Mouse (Mus musculus) Patski (cell line): ENCODE data around the gene Ralbp1. TPM values are rescaled to one million over a fixed set of nuclear protein-coding genes. Genes with fewer than 3 reads are reported as not detected.

Experiments
- ATAC-seq: fragments of 100-300 bp; one replicate; pipeline ENCODE4 v1.8.0; 2021
- CTCF ChIA-PET: fragments of 350-600 bp; sonication (Branson Sonifier 250); formaldehyde crosslinking; loops from one replicate; lab custom pipeline; 2022; ENCODE audit warnings: inconsistent platforms; lab: Charles Lee
- POLR2A ChIA-PET: fragments of 350-600 bp; sonication (Branson Sonifier 250); formaldehyde crosslinking; loops from one replicate; lab custom pipeline; 2022; ENCODE audit warnings: antibody characterized with exemption, inconsistent platforms; lab: Charles Lee
- DNase-seq: peaks from one replicate; pipeline ENCODE4 v3.0.0-alpha.2; 2011; ENCODE audit warnings: low read depth, low spot score
- H3K27me3 ChIP-seq: fragments of 371-371 bp; one replicate; pipeline ENCODE4 v1.5.1; 2021
- CTCF ChIP-seq: fragments of 100-300 bp; IDR thresholded peaks from one replicate; pipeline ENCODE4 v1.5.1; 2021
- in situ Hi-C: fragments of 300-500 bp; cut with MboI; formaldehyde crosslinking; loops from 3 replicates; pipeline ENCODE4 v1.11.1; 2018; ENCODE audit warnings: low pct_unique_long_range_greater_than_20kb, mixed read lengths
- polyA plus RNA-seq: library from polyadenylated mRNA; unstranded; gene quantifications from one replicate; pipeline ENCODE4 v1.2.3, GENCODE M21; 2021

Gene Ralbp1
- polyA plus RNA-seq, 1 experiment from 2014 or later = 65.8 TPM

- in situ Hi-C loops = no loop called here
- ChIA-PET POLR2A (no interaction called here), CTCF (interaction anchor here (1.0 to 1.5 kb wide), 4 partner anchors 12 to 250 kb away, joined by 3 to 4 read pairs (median 3); no protein-coding TSS in a partner anchor)
- no peak for TF ChIP-seq CTCF
- no peak for ATAC-seq
- H3K27me3 ChIP-seq = no peaks in the 10 kb centered on the region
- DNase-seq = no peak
Observed at GRCm38 (mm10) chr17:65857617-65858016, 28.0 kb downstream of the Ralbp1 start.

GRCm38 (mm10) chr17:65854006-65854405, 31.6 kb downstream of the Ralbp1 start:
- CTCF ChIA-PET = interaction anchor here (1.0 to 2.7 kb wide), 3 partner anchors 10 to 97 kb away, joined by 4 to 17 read pairs (median 5); partner anchors contain the start of gene Twsg1
- no peaks in the 10 kb centered on the region for H3K27me3 ChIP-seq
- DNase-seq (no peak), ATAC-seq (no peak)
- in situ Hi-C loops = no loop called here
- no peak for TF ChIP-seq CTCF
- POLR2A ChIA-PET = interaction anchor here (0.9 kb wide), 1 partner anchor 10 kb away, joined by 3 read pairs; no protein-coding TSS in a partner anchor

GRCm38 (mm10) chr17:65853326-65853725, 32.3 kb downstream of the Ralbp1 start:
- no peak for ATAC-seq
- TF ChIP-seq CTCF = no peak
- ChIA-PET CTCF (interaction anchor here (1.0 to 2.7 kb wide), 4 partner anchors 11 to 97 kb away, joined by 3 to 17 read pairs (median 4); partner anchors contain the start of gene Twsg1), POLR2A (interaction anchor here (0.9 kb wide), 1 partner anchor 10 kb away, joined by 3 read pairs; no protein-coding TSS in a partner anchor)
- DNase-seq = no peak
- no peaks in the 10 kb centered on the region for H3K27me3 ChIP-seq
- in situ Hi-C loops = no loop called here

GRCm38 (mm10) chr17:65851749-65852148, 33.8 kb downstream of the Ralbp1 start:
- ChIA-PET POLR2A (interaction anchor here (1.2 kb wide), 1 partner anchor 8 kb away, joined by 3 read pairs; no protein-coding TSS in a partner anchor), CTCF (interaction anchor here (1.0 to 2.7 kb wide), 2 partner anchors 8 to 12 kb away, joined by 5 to 17 read pairs; no protein-coding TSS in a partner anchor)
- no peaks in the 10 kb centered on the region for H3K27me3 ChIP-seq
- no peak for TF ChIP-seq CTCF
- no peak for DNase-seq
- in situ Hi-C loops = no loop called here
- no peak for ATAC-seq

DNA sequence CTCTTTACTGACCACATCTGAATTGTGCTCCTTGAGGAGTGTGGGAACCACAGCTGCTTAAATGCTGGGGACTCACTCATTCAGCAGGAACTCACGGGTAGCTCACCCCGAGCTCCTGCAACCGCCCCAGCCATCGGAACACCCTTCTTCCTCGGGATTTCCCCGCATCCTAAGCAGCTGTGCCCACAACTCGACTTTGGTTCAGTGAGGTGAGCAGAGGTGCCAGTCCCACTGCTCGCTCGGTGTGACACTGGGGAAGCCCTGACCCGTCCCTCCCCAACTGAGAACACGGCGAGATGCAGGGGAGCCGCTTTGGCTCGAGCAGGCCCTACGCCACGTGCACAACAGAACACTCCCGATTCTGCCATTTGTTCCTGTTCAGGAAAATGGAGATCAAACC, 35.1 kb downstream of the Ralbp1 start:
- no peak for ATAC-seq
- no peaks in the 10 kb centered on the region for H3K27me3 ChIP-seq
- no peak for DNase-seq
- ChIA-PET CTCF (no interaction called here), POLR2A (no interaction called here)
- in situ Hi-C loops = no loop called here
- TF ChIP-seq CTCF = no peak

DNA sequence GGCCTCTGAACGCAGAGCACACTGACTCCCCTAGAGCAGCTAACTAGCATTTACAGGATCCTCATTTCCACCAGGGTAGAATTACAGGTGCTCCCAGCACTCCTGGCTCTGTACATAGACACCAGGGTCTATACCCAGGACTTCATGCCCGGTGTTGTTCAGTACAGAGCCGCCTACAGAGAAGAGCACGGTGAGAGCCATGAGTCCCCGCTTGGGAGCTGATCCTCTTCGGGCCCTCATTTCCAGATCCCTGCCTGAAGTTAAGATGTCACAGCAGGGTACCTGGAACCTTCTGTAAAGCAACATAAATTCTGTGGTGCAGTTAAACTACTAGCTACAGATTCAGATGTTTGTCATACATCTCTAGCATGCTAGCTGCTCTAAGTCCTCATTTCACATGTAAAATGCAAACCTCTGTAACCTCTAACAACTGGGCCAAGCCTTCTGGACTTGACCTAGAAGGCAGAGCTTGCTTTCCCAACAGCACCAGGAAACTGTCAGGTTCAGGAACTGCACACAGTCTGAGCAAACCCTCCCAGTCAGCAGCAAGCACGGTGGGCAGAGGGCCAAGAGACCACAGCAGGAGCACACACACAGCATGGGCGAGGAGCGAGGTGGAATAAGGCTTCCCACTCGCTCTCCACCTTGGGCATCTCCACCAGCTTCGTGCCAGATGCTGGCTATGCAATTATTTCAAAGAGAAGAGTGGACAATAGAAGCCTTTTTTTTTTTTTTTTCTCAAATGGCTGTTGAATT, 37.7 kb downstream of the Ralbp1 start:
- DNase-seq = no peak
- no peak for ATAC-seq
- CTCF ChIA-PET = interaction anchor here (1.7 kb wide), 1 partner anchor 18 kb away, joined by 5 read pairs; no protein-coding TSS in a partner anchor
- TF ChIP-seq CTCF = no peak
- no peaks in the 10 kb centered on the region for H3K27me3 ChIP-seq
- in situ Hi-C loops = no loop called here
- POLR2A ChIA-PET = interaction anchor here (0.5 kb wide), 1 partner anchor 678 kb away, joined by 5 read pairs; no protein-coding TSS in a partner anchor

DNA sequence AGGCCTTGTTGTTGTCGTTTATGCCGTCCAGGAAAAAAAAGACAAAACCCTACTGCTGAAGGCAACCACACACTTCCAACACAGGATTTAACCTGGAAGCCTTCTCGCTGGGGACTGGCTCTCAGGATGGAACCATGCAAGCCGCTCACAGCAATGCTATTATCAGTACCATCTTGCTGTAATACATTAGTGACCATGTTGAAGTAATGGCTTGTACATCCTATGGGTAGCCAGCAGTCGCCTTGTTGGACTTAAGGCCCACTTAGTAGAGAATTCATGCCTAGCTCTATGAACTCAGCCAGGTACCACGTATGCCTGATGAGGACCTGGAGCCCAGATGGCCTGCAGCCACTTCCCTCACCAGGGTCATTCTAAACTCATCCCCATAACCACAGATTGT, 40.2 kb downstream of the Ralbp1 start:
- ChIA-PET POLR2A (no interaction called here), CTCF (interaction anchor here (1.2 kb wide), 1 partner anchor 20 kb away, joined by 3 read pairs; no protein-coding TSS in a partner anchor)
- DNase-seq = no peak
- ATAC-seq = no peak
- no peak for TF ChIP-seq CTCF
- in situ Hi-C loops = no loop called here
- no peaks in the 10 kb centered on the region for H3K27me3 ChIP-seq

GRCm38 (mm10) chr17:65842669-65843381, 42.8 kb downstream of the Ralbp1 start:
- no peaks in the 10 kb centered on the region for H3K27me3 ChIP-seq
- in situ Hi-C loops = no loop called here
- CTCF ChIA-PET = interaction anchor here (1.0 to 1.9 kb wide), 4 partner anchors 10 to 22 kb away, joined by 4 to 5 read pairs (median 4); no protein-coding TSS in a partner anchor
- DNase-seq (no peak), ATAC-seq (no peak)
- POLR2A ChIA-PET = interaction anchor here (1.1 to 1.2 kb wide), 2 partner anchors 11 to 141 kb away, joined by 3 read pairs; no protein-coding TSS in a partner anchor
- no peak for TF ChIP-seq CTCF

- H3K27me3 ChIP-seq = no peaks in the 10 kb centered on the region
- no peak for ATAC-seq
- in situ Hi-C loops = loop anchor here (10.0 kb wide), 1 partner anchor 135 kb away; no protein-coding TSS in a partner anchor
- POLR2A ChIA-PET = no interaction called here
- DNase-seq = no peak
- TF ChIP-seq CTCF = no peak
- CTCF ChIA-PET = no interaction called here
Observed at GRCm38 (mm10) chr17:65839541-65840256, 45.9 kb downstream of the Ralbp1 start.
